Mouse (Mus musculus) limb, embryonic 11.5 days (tissue): Measurements from ENCODE around the gene Sf3b3. TPM values are rescaled to one million over a fixed set of nuclear protein-coding genes. Genes with fewer than 3 reads are reported as not detected.

Source experiments
- ATAC-seq: fragments of 200-750 bp; cut with Nextera tagmentation; 2 replicates; pipeline ENCODE4 v1.8.0; 2017; ENCODE audit warnings: low read depth; ENCODE audit not compliant: insufficient number of reproducible peaks, low FRiP score, low TSS enrichment
- DNase-seq: peaks from one replicate; pipeline ENCODE4 v3.0.0-alpha.2; 2015; ENCODE audit warnings: low spot score
- H3K27ac ChIP-seq: fragments of 300-500 bp; sonication (generic); replicated peaks from 2 replicates; pipeline ENCODE4 v1.5.1; 2014; ENCODE audit warnings: low read depth, mild to moderate bottlenecking, low read length
- H3K27me3 ChIP-seq: fragments of 300-500 bp; sonication (generic); 2 replicates; pipeline ENCODE4 v1.6.1; 2014; ENCODE audit warnings: mild to moderate bottlenecking, low read length, mixed read lengths; ENCODE audit not compliant: control insufficient read depth, insufficient read depth
- H3K36me3 ChIP-seq: fragments of 300-500 bp; sonication (generic); 2 replicates; pipeline ENCODE4 v1.6.1; 2014; ENCODE audit warnings: mild to moderate bottlenecking, low read length, moderate library complexity, mixed read lengths; ENCODE audit not compliant: control insufficient read depth, insufficient read depth
- H3K4me1 ChIP-seq: fragments of 300-500 bp; sonication (generic); 2 replicates; pipeline ENCODE4 v1.6.1; 2014; ENCODE audit warnings: low read length, mixed read lengths; ENCODE audit not compliant: control insufficient read depth, insufficient read depth
- H3K4me2 ChIP-seq: fragments of 300-500 bp; sonication (generic); 2 replicates; pipeline ENCODE4 v1.6.1; 2014; ENCODE audit warnings: low read depth, mild to moderate bottlenecking, moderate library complexity; ENCODE audit not compliant: severe bottlenecking
- H3K4me3 ChIP-seq: fragments of 300-500 bp; sonication (generic); 2 replicates; pipeline ENCODE4 v1.5.1; 2014; ENCODE audit warnings: low read depth, low read length
- H3K9ac ChIP-seq: fragments of 300-500 bp; sonication (generic); 2 replicates; pipeline ENCODE4 v1.6.1; 2014; ENCODE audit warnings: mild to moderate bottlenecking, low read length
- H3K9me3 ChIP-seq: fragments of 300-500 bp; sonication (generic); 2 replicates; pipeline ENCODE4 v1.6.1; 2016; ENCODE audit warnings: low read length; ENCODE audit not compliant: control insufficient read depth
- WGBS: fragments of 180-500 bp; shearing (Covaris S2); extraction: QIAGEN DNeasy Blood & Tissue Kit; methylation state at CpG from one replicate; pipeline ENCODE4 v1.1.7; 2014; 5-methylcytosine and 5-hydroxymethylcytosine counted together
- polyA plus RNA-seq: library from polyadenylated mRNA; unstranded; fragments of >200 nt; fragmentation: Nextera tagmentation; extraction: Ambion mirVana; gene quantifications from 2 replicates; pipeline ENCODE4 v1.2.1, GENCODE M21; 2014

The Sf3b3 gene
- 215 and 242 TPM in 2 replicates for polyA plus RNA-seq

DNA sequence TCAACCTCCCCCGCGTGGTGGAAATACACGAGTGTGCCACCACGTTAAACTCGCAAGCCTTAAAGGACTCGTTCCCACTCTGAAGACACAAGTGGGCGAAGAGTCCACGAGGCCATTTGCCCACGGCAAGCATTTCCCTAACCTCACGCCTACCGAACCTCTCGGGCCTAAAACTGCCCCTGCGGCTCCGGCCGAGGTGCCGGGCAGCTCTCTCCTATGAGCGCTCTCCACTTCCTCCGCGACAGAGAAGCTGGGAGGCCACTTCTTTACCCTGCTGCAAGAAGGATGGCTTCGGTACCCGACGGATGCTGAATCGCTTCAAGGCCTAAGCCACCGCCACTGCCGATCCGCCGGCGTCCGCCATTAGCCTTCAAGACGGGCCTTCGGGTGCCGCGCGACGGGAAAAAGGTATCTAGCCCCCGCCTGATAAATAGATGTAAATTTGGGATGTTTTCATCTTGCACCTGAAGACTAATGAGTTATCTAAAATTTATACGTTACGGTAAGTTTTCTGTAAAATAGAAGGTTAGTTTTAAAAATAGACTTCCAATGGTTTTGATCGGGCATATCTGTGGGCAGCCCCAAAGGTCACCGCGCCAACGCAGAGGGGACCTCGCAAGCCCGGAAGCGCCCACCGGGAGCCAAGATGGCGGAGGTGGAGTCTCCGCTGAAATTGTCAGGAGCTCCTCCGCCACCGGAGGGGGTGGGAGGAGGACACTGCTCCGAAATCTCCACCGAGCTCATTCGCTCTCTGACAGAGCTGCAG, at the start of gene Sf3b3, which contains the start of gene Cog4:
Gene Sf3b3 (minus strand): TSS at position 383 of the 766 bp plus-strand sequence.
Gene Cog4 (plus strand): TSS at position 196 of the 766 bp plus-strand sequence.
- peak within 1 kb of the TSS; percentile 84 for H3K4me2 ChIP-seq
- H3K27me3 ChIP-seq, result no peaks in the 10 kb centered on the region
- peak within 1 kb of the TSS; percentile 97 for H3K9ac ChIP-seq
- DNase-seq, result peak; percentile 88
- WGBS, result under 1% methylated on average over 53 of the region's 53 CpGs
- peaks cover 24% of the 10 kb centered on the region for H3K36me3 ChIP-seq
- ATAC-seq, result peak; percentile 83
- H3K4me1 ChIP-seq, result peaks cover 6% of the 10 kb centered on the region
- H3K9me3 ChIP-seq, result no peaks in the 10 kb centered on the region
- peak within 1 kb of the TSS; percentile 96 for H3K4me3 ChIP-seq
- H3K27ac ChIP-seq, result peak within 1 kb of the TSS; percentile 75

DNA sequence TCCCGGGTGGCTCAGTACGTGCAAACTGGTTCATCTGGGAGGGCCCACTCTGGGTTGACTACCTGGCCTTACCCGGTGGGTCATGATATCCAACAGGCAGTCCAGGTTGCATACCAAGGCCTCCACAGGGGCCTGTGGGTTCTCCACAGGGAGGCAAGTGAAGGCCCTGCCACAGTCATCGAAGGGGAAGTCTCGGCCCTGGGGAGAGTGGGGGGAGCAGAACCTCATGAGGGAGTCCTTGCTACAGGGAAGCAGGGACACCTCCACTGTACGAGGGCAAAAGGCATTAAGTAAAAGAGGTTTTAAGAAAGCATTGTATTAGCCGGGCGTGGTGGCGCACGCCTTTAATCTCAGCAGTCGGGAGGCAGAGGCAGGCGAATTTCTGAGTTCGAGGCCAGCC, 49.2 kb upstream of the Sf3b3 start:
- Histone ChIP-seq H3K4me2 (no peak overlapping the region), H3K9me3 (no peaks in the 10 kb centered on the region), H3K9ac (no peak overlapping the region), H3K36me3 (no peaks in the 10 kb centered on the region), H3K27me3 (no peaks in the 10 kb centered on the region), H3K4me1 (no peaks in the 10 kb centered on the region), H3K4me3 (no peak overlapping the region), H3K27ac (no peak overlapping the region)
- WGBS, result 95% methylated on average over 13 of the region's 13 CpGs
- DNase-seq, result no peak
- no peak for ATAC-seq

DNA sequence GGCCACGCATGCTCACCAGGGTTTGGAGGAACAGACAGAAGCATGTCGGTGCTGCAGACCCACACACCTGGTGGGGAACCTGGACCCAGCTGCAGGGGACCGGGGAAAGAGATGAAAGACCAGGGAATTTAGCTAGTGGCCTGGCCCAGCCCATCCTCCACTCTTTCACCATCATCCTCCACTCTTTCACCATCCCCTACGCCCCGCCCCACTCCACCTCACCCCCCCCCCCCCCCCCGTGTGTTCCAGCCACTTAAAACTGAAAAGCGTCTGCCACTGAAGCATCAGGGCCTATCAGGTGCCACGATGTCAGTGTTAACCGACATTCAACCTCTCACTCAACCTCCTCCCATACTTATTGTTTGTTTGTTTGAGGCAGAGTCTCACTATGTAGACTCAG, 48.7 kb upstream of the Sf3b3 start:
- 82% methylated on average over 8 of the region's 9 CpGs for WGBS
- no peaks in the 10 kb centered on the region for H3K27me3 ChIP-seq
- H3K36me3 ChIP-seq, result no peaks in the 10 kb centered on the region
- H3K27ac ChIP-seq, result no peak overlapping the region
- H3K9me3 ChIP-seq, result no peaks in the 10 kb centered on the region
- no peak overlapping the region for H3K9ac ChIP-seq
- ATAC-seq (no peak), DNase-seq (no peak)
- no peaks in the 10 kb centered on the region for H3K4me1 ChIP-seq
- H3K4me3 ChIP-seq, result no peak overlapping the region
- no peak overlapping the region for H3K4me2 ChIP-seq

DNA sequence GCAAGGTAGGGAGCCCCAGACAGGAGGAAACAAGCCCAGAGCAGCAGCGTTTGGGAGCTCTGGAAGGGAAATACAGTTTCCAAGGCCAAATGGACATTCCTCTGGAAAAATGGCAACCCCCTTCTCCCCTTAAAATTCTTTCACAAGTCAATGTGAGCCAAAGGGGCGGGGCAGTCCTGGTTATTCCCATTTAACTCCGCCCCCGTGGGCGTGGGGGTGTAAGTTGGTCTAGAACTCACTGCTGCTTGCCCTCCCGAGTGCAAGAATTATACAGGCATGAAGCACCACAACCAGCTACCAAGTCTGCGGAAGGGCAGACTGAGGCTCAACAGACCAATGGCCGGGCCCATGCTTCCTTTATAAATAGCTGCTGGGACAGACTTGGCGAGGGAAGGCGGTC, 48.3 kb upstream of the Sf3b3 start:
- H3K36me3 ChIP-seq, result no peaks in the 10 kb centered on the region
- H3K27ac ChIP-seq, result no peak overlapping the region
- H3K9me3 ChIP-seq, result no peaks in the 10 kb centered on the region
- H3K4me3 ChIP-seq, result no peak overlapping the region
- no peak overlapping the region for H3K9ac ChIP-seq
- H3K27me3 ChIP-seq, result no peaks in the 10 kb centered on the region
- 86% methylated on average over 10 of the region's 10 CpGs for WGBS
- no peaks in the 10 kb centered on the region for H3K4me1 ChIP-seq
- H3K4me2 ChIP-seq, result no peak overlapping the region
- ATAC-seq, result no peak
- DNase-seq, result no peak

GRCm38 (mm10) chr8:110892913-110893312, 46.3 kb upstream of the Sf3b3 start:
- Histone ChIP-seq H3K36me3 (peaks cover 6% of the 10 kb centered on the region; the same call in 1 of the 2 replicates), H3K4me3 (no peak overlapping the region), H3K9me3 (no peaks in the 10 kb centered on the region), H3K27me3 (no peaks in the 10 kb centered on the region), H3K4me1 (no peaks in the 10 kb centered on the region), H3K9ac (no peak overlapping the region), H3K27ac (no peak overlapping the region), H3K4me2 (no peak overlapping the region)
- ATAC-seq, result no peak
- DNase-seq, result no peak
- WGBS, result 81% methylated on average over 2 of the region's 2 CpGs

DNA sequence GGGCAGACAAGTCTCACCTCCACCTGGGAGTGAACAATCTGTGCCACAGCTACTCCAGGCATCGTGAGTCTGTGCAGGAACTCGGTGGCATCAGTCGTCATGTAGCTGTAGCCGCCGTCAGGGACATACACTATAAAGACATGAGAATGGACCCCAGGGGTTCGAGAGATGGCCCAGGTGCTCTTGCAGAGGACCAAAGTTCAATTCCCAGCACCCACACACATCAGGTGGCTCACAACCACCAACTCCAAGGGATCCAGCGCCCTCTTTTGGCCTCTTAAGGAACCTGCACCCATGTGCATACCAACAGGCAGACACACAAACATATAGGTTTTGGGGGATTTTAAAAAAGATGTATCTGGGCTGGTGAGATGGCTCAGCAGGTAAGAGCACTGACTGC, 45.5 kb upstream of the Sf3b3 start:
- ATAC-seq (no peak), DNase-seq (no peak)
- no peaks in the 10 kb centered on the region for H3K27me3 ChIP-seq
- WGBS, result 89% methylated on average over 7 of the region's 7 CpGs
- no peak overlapping the region for H3K9ac ChIP-seq
- peaks cover 6% of the 10 kb centered on the region; the same call in 1 of the 2 replicates for H3K36me3 ChIP-seq
- H3K4me2 ChIP-seq, result no peak overlapping the region
- H3K27ac ChIP-seq, result no peak overlapping the region
- H3K4me3 ChIP-seq, result no peak overlapping the region
- H3K4me1 ChIP-seq, result no peaks in the 10 kb centered on the region
- no peaks in the 10 kb centered on the region for H3K9me3 ChIP-seq

DNA sequence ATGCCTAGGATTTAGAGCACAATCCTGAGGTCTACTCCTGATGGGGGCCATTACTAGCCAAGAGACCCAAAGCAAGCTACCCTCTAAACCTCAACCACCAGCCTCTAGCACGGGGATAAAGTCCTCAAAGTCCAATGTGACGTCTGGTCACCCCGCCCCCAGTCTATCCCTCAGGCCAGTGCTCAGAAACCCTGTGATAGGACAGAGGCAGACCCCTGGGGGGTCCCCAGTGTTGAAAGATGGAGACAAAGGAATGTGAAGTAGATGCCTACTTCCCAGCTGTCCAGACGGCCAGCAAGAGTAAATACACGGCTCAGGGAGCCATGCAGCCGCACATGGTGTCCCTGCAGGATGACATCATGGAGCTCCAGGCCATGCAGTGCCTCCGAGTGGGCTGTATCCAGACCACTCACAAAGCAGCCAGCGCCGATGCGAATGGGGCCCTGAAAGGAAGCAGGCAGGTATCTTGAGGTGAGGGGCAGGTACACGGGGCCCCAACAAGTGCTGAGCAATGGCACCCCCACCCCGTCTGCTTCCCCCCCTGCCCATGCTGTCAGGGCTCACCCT, 43.4 kb upstream of the Sf3b3 start:
- no peaks in the 10 kb centered on the region for H3K4me1 ChIP-seq
- H3K4me3 ChIP-seq, result no peak overlapping the region
- 85% methylated on average over 12 of the region's 12 CpGs for WGBS
- no peak overlapping the region for H3K27ac ChIP-seq
- H3K9me3 ChIP-seq, result no peaks in the 10 kb centered on the region
- H3K4me2 ChIP-seq, result no peak overlapping the region
- DNase-seq (no peak), ATAC-seq (no peak)
- H3K36me3 ChIP-seq, result peaks cover 10% of the 10 kb centered on the region; the same call in 1 of the 2 replicates
- H3K27me3 ChIP-seq, result no peaks in the 10 kb centered on the region
- no peak overlapping the region for H3K9ac ChIP-seq

- ATAC-seq, result no peak
- H3K9me3 ChIP-seq, result no peaks in the 10 kb centered on the region
- no peak overlapping the region for H3K4me2 ChIP-seq
- H3K4me3 ChIP-seq, result no peak overlapping the region
- H3K27ac ChIP-seq, result no peak overlapping the region
- no peak overlapping the region for H3K9ac ChIP-seq
- no peaks in the 10 kb centered on the region for H3K4me1 ChIP-seq
- no peak for DNase-seq
- 89% methylated on average over 16 of the region's 16 CpGs for WGBS
- no peaks in the 10 kb centered on the region for H3K27me3 ChIP-seq
- peaks cover 10% of the 10 kb centered on the region; the same call in 1 of the 2 replicates for H3K36me3 ChIP-seq
These were observed 42.3 kb upstream of the Sf3b3 start for GRCm38 (mm10) chr8:110888860-110889259.
